Mouse (Mus musculus): ENCODE measurements around the gene Stab2. TPM values are rescaled to one million over a fixed set of nuclear protein-coding genes. Genes with fewer than 3 reads are reported as not detected.
A peak's percentile ranks its signal among the peaks of the same experiment; 100 is the strongest.

The Stab2 gene
- polyA plus RNA-seq, 1 experiment from 2014 or later: 0.66 TPM

GRCm38 (mm10) chr10:87012087-87012486 lies 4.3 kb upstream of the Stab2 start:
- Histone ChIP-seq H3K4me3 (ENCODE audit: low read depth, low read length) (no peak overlapping the region), H3K27ac (ENCODE audit: low read depth, low read length) (no peak overlapping the region), H3K27me3 (replicated peaks; ENCODE audit: control insufficient read depth, insufficient read depth, low read length) (no peaks in the 10 kb centered on the region), H3K9ac (ENCODE audit: low read depth, low read length) (no peak overlapping the region), H3K9me3 (ENCODE audit: control insufficient read depth) (no peaks in the 10 kb centered on the region), H3K4me2 (replicated peaks; ENCODE audit: low read depth) (no peak overlapping the region), H3K36me3 (ENCODE audit: control insufficient read depth, insufficient read depth) (no peaks in the 10 kb centered on the region), H3K4me1 (replicated peaks; ENCODE audit: control insufficient read depth, insufficient read depth, low read length) (0 out of 2 replicates have a peak, but pooled peaks cover 3% of the 10 kb centered on the region)
- WGBS: 93% methylated on average over 7 of the region's 7 CpGs
- no peak for ATAC-seq
- TF ChIP-seq CTCF (IDR thresholded peaks at IDR 0.05; ENCODE audit: low read depth): no peak

- no peak overlapping the region for H3K27ac ChIP-seq (ENCODE audit: low read depth, low read length)
- no peaks in the 10 kb centered on the region for H3K36me3 ChIP-seq (ENCODE audit: control insufficient read depth, insufficient read depth)
- no peak overlapping the region for H3K4me3 ChIP-seq (ENCODE audit: low read depth, low read length)
- no peaks in the 10 kb centered on the region for H3K9me3 ChIP-seq (ENCODE audit: control insufficient read depth)
- no peak overlapping the region for H3K4me2 ChIP-seq (replicated peaks; ENCODE audit: low read depth)
- H3K9ac ChIP-seq (ENCODE audit: low read depth, low read length): no peak overlapping the region
- TF ChIP-seq CTCF (IDR thresholded peaks at IDR 0.05; ENCODE audit: low read depth): no peak
- H3K4me1 ChIP-seq (replicated peaks; ENCODE audit: control insufficient read depth, insufficient read depth, low read length): no peaks in the 10 kb centered on the region
- H3K27me3 ChIP-seq (replicated peaks; ENCODE audit: control insufficient read depth, insufficient read depth, low read length): no peaks in the 10 kb centered on the region
- 83% methylated on average over 3 of the region's 3 CpGs for WGBS
- ATAC-seq: no peak
Observed at GRCm38 (mm10) chr10:87008215-87008499, 332 bp upstream of the Stab2 start.

- Histone ChIP-seq H3K27ac (ENCODE audit: low read depth, low read length) (0 out of 2 replicates have a peak overlapping the region, but pooled peaks have one; percentile 41), H3K9me3 (ENCODE audit: control insufficient read depth) (no peaks in the 10 kb centered on the region), H3K36me3 (ENCODE audit: control insufficient read depth, insufficient read depth) (no peaks in the 10 kb centered on the region), H3K4me3 (ENCODE audit: low read depth, low read length) (no peak overlapping the region), H3K9ac (ENCODE audit: low read depth, low read length) (no peak overlapping the region), H3K4me2 (replicated peaks; ENCODE audit: low read depth) (no peak overlapping the region), H3K4me1 (replicated peaks; ENCODE audit: control insufficient read depth, insufficient read depth, low read length) (no peaks in the 10 kb centered on the region), H3K27me3 (replicated peaks; ENCODE audit: control insufficient read depth, insufficient read depth, low read length) (no peaks in the 10 kb centered on the region)
- ATAC-seq: no peak
- 66% methylated on average over 14 of the region's 14 CpGs for WGBS
- no peak for TF ChIP-seq CTCF (IDR thresholded peaks at IDR 0.05; ENCODE audit: low read depth)
Observed at GRCm38 (mm10) chr10:86992238-86992976, 15.4 kb downstream of the Stab2 start.

GRCm38 (mm10) chr10:86990666-86991065 lies 17.2 kb downstream of the Stab2 start:
- WGBS: 15% methylated on average over 9 of the region's 9 CpGs
- TF ChIP-seq CTCF (IDR thresholded peaks at IDR 0.05; ENCODE audit: low read depth): no peak
- H3K36me3 ChIP-seq (ENCODE audit: control insufficient read depth, insufficient read depth): no peaks in the 10 kb centered on the region
- peak overlapping the region; percentile 37 for H3K4me2 ChIP-seq (replicated peaks; ENCODE audit: low read depth)
- peak overlapping the region; percentile 86 for H3K27ac ChIP-seq (ENCODE audit: low read depth, low read length)
- no peak overlapping the region for H3K9ac ChIP-seq (ENCODE audit: low read depth, low read length)
- H3K4me1 ChIP-seq (replicated peaks; ENCODE audit: control insufficient read depth, insufficient read depth, low read length): no peaks in the 10 kb centered on the region
- peak; percentile 95 for ATAC-seq
- H3K4me3 ChIP-seq (ENCODE audit: low read depth, low read length): no peak overlapping the region
- H3K27me3 ChIP-seq (replicated peaks; ENCODE audit: control insufficient read depth, insufficient read depth, low read length): no peaks in the 10 kb centered on the region
- H3K9me3 ChIP-seq (ENCODE audit: control insufficient read depth): no peaks in the 10 kb centered on the region

- Histone ChIP-seq H3K9me3 (ENCODE audit: control insufficient read depth) (no peaks in the 10 kb centered on the region), H3K4me3 (ENCODE audit: low read depth, low read length) (no peak overlapping the region), H3K4me1 (replicated peaks; ENCODE audit: control insufficient read depth, insufficient read depth, low read length) (no peaks in the 10 kb centered on the region), H3K36me3 (ENCODE audit: control insufficient read depth, insufficient read depth) (no peaks in the 10 kb centered on the region), H3K27me3 (replicated peaks; ENCODE audit: control insufficient read depth, insufficient read depth, low read length) (no peaks in the 10 kb centered on the region), H3K27ac (ENCODE audit: low read depth, low read length) (peak overlapping the region; percentile 60), H3K4me2 (replicated peaks; ENCODE audit: low read depth) (no peak overlapping the region), H3K9ac (ENCODE audit: low read depth, low read length) (no peak overlapping the region)
- no peak for TF ChIP-seq CTCF (IDR thresholded peaks at IDR 0.05; ENCODE audit: low read depth)
- no peak for ATAC-seq
- 71% methylated on average over 8 of the region's 8 CpGs for WGBS
Observed at GRCm38 (mm10) chr10:86989838-86990237, 18.0 kb downstream of the Stab2 start.

- no peaks in the 10 kb centered on the region for H3K27me3 ChIP-seq (replicated peaks; ENCODE audit: control insufficient read depth, insufficient read depth, low read length)
- no peaks in the 10 kb centered on the region for H3K36me3 ChIP-seq (ENCODE audit: control insufficient read depth, insufficient read depth)
- 84% methylated on average over 5 of the region's 5 CpGs for WGBS
- H3K4me3 ChIP-seq (ENCODE audit: low read depth, low read length): no peak overlapping the region
- no peak overlapping the region for H3K27ac ChIP-seq (ENCODE audit: low read depth, low read length)
- H3K9me3 ChIP-seq (ENCODE audit: control insufficient read depth): no peaks in the 10 kb centered on the region
- H3K4me2 ChIP-seq (replicated peaks; ENCODE audit: low read depth): no peak overlapping the region
- peak; percentile 55 for TF ChIP-seq CTCF (IDR thresholded peaks at IDR 0.05; ENCODE audit: low read depth)
- no peak for ATAC-seq
- no peak overlapping the region for H3K9ac ChIP-seq (ENCODE audit: low read depth, low read length)
- no peaks in the 10 kb centered on the region for H3K4me1 ChIP-seq (replicated peaks; ENCODE audit: control insufficient read depth, insufficient read depth, low read length)
Observed at GRCm38 (mm10) chr10:86976001-86976726, 31.7 kb downstream of the Stab2 start.
